ENCODE assay signal across 8 mouse cellular contexts in genomic region chr11:120231379-120231778, GRCm38 (mm10). TPM values are rescaled to one million over a fixed set of nuclear protein-coding genes. Genes with fewer than 3 reads are reported as not detected.
DNase-seq lines count a peak whose midpoint lies in the region; ATAC-seq lines count a peak whose summit lies in the region.

No protein-coding gene starts in this region.

- H3K27me3 ChIP-seq in embryonic facial prominence, embryonic 15.5 days, result no peaks in the 10 kb centered on the region
- H3K27me3 ChIP-seq in kidney, embryonic 14.5 days (ENCODE audit: control insufficient read depth, insufficient read depth, low read length), result no peaks in the 10 kb centered on the region
- no peaks in the 10 kb centered on the region for H3K27me3 ChIP-seq in limb, embryonic 15.5 days

- H3K9ac ChIP-seq in embryonic facial prominence, embryonic 15.5 days, result peak overlapping the region; percentile 90
- H3K9ac ChIP-seq in kidney, embryonic 14.5 days (ENCODE audit: low read depth, low read length), result peak overlapping the region; percentile 99
- peak overlapping the region; percentile 75 for H3K9ac ChIP-seq in limb, embryonic 15.5 days

- H3K4me1 ChIP-seq in embryonic facial prominence, embryonic 15.5 days, result peaks cover 57% of the 10 kb centered on the region
- peaks cover 41% of the 10 kb centered on the region for H3K4me1 ChIP-seq in kidney, embryonic 14.5 days (ENCODE audit: control insufficient read depth, insufficient read depth, low read length)
- peaks cover 67% of the 10 kb centered on the region for H3K4me1 ChIP-seq in limb, embryonic 15.5 days

- WGBS in embryonic facial prominence, embryonic 15.5 days, result 0% methylated on average over 27 of the region's 27 CpGs
- under 1% methylated on average over 27 of the region's 27 CpGs for WGBS in kidney, embryonic 14.5 days
- under 1% methylated on average over 25 of the region's 27 CpGs for WGBS in limb, embryonic 15.5 days

- peak overlapping the region; percentile 88 for H3K4me2 ChIP-seq in embryonic facial prominence, embryonic 15.5 days (replicated peaks)
- H3K4me2 ChIP-seq in kidney, embryonic 14.5 days (replicated peaks; ENCODE audit: low read depth, low read length), result peak overlapping the region; percentile 93
- H3K4me2 ChIP-seq in limb, embryonic 15.5 days, result peak overlapping the region; percentile 64

- H3K9me3 ChIP-seq in embryonic facial prominence, embryonic 15.5 days (replicated peaks), result no peaks in the 10 kb centered on the region
- H3K9me3 ChIP-seq in kidney, embryonic 14.5 days (ENCODE audit: control insufficient read depth, low read length), result no peaks in the 10 kb centered on the region
- H3K9me3 ChIP-seq in limb, embryonic 15.5 days, result no peaks in the 10 kb centered on the region

- ATAC-seq in CD4-positive, CD25-positive, alpha-beta regulatory T cell, adult 4 months, result no peak
- ATAC-seq in embryonic facial prominence, embryonic 15.5 days (ENCODE audit: insufficient number of reproducible peaks, low FRiP score, low TSS enrichment, low read depth), result peak; percentile 75
- ATAC-seq in kidney, embryonic 14.5 days (ENCODE audit: low FRiP score, low TSS enrichment), result peak; percentile 82
- peak; percentile 70 for ATAC-seq in limb, embryonic 15.5 days (ENCODE audit: insufficient number of reproducible peaks, low FRiP score, low TSS enrichment, low read depth)

- H3K27ac ChIP-seq in embryonic facial prominence, embryonic 15.5 days (replicated peaks), result peak overlapping the region; percentile 91
- H3K27ac ChIP-seq in kidney, embryonic 14.5 days (ENCODE audit: low read depth, low read length), result peak overlapping the region; percentile 97
- H3K27ac ChIP-seq in limb, embryonic 15.5 days, result peak overlapping the region; percentile 92

- H3K36me3 ChIP-seq in embryonic facial prominence, embryonic 15.5 days, result no peaks in the 10 kb centered on the region
- peaks cover 1% of the 10 kb centered on the region; the same call in 1 of the 2 replicates for H3K36me3 ChIP-seq in kidney, embryonic 14.5 days (ENCODE audit: control insufficient read depth, insufficient read depth, low read length)
- no peaks in the 10 kb centered on the region for H3K36me3 ChIP-seq in limb, embryonic 15.5 days

- peak; percentile 71 for DNase-seq in CD4-positive, CD25-positive, alpha-beta regulatory T cell, adult 2 months (ENCODE audit: low read depth, low spot score)
- peak; percentile 100 for DNase-seq in heart, adult 8-10 months (ENCODE audit: low spot score)
- DNase-seq in monocyte, adult 2 months (ENCODE audit: low read depth in 1 of 2, low spot score in 2 of 2), result peak; percentile 89 to 90
- DNase-seq in spleen, postnatal 36 days (ENCODE audit: low spot score in 2 of 2), result peak; percentile 77 to 86

- H3K4me3 ChIP-seq in embryonic facial prominence, embryonic 15.5 days (replicated peaks), result peak overlapping the region; percentile 73
- H3K4me3 ChIP-seq in kidney, embryonic 14.5 days (ENCODE audit: low read length), result peak overlapping the region; percentile 92
- H3K4me3 ChIP-seq in limb, embryonic 15.5 days, result peak overlapping the region; percentile 81

RNA-seq across cellular contexts. Expression of gene Bahcc1, which starts 1.4 kb away (rescaled TPM):
- polyA plus RNA-seq in CD4-positive, CD25-positive, alpha-beta regulatory T cell, adult 4 months (2017; shearing (Covaris generic)), result not detected
- polyA plus RNA-seq in embryonic facial prominence, embryonic 15.5 days (2015; fragmentation: Nextera tagmentation; extraction: Ambion mirVana), result 7.9 and 9.3 TPM in 2 replicates
- total RNA-seq in heart, adult 8-10 months (2022), result 10 to 100 TPM in 2 of 4 experiments, 1 to 10 TPM in 2; 6.2 to 12.6 (median 9.3) TPM
- 20.3 and 27.2 TPM in 2 replicates for polyA plus RNA-seq in kidney, embryonic 14.5 days (2014; fragmentation: Nextera tagmentation; extraction: Ambion mirVana)
- 5.8 and 6.7 TPM in 2 replicates for polyA plus RNA-seq in limb, embryonic 15.5 days (2015; fragmentation: Nextera tagmentation; extraction: Ambion mirVana)
